Mouse (Mus musculus) olfactory bulb, adult 2 months (tissue): ENCODE results near the gene Adamtsl1. TPM values are rescaled to one million over a fixed set of nuclear protein-coding genes. Genes with fewer than 3 reads are reported as not detected.

Experiments
- H3K27ac ChIP-seq: fragments of 200-500 bp; 2 replicates; pipeline ENCODE4 v1.5.1; 2012; ENCODE audit warnings: low read depth, low read length; ENCODE audit not compliant: insufficient read depth
- H3K4me1 ChIP-seq: fragments of 200-500 bp; 2 replicates; pipeline ENCODE4 v1.6.1; 2012; ENCODE audit warnings: low read length; ENCODE audit not compliant: control insufficient read depth, insufficient read depth
- H3K4me3 ChIP-seq: fragments of 200-500 bp; 2 replicates; pipeline ENCODE4 v1.5.1; 2012; ENCODE audit warnings: mild to moderate bottlenecking, low read depth, low read length, moderate library complexity; ENCODE audit not compliant: insufficient read depth
- CTCF ChIP-seq: fragments of 200-500 bp; IDR thresholded peaks from 2 replicates; pipeline ENCODE4 v1.5.1; 2012; ENCODE audit warnings: low read depth, mild to moderate bottlenecking, low read length, moderate library complexity; ENCODE audit not compliant: insufficient read depth
- POLR2A ChIP-seq: fragments of 200-500 bp; IDR thresholded peaks from 2 replicates; pipeline ENCODE4 v1.6.1; 2012; ENCODE audit warnings: mild to moderate bottlenecking, low read depth, low read length, moderate library complexity; ENCODE audit not compliant: insufficient read depth
- WGBS: fragments of 180-500 bp; shearing (Covaris S2); methylation state at CpG from one replicate; pipeline ENCODE4 v1.1.7; 2018; 5-methylcytosine and 5-hydroxymethylcytosine counted together
- polyA plus RNA-seq: library from polyadenylated mRNA; stranded (reverse); fragments of >200 nt; gene quantifications from 2 replicates; pipeline ENCODE4 v1.2.4, GENCODE M21; 2012; ENCODE audit warnings: low replicate concordance; ENCODE audit not compliant: missing spikeins, insufficient read depth, insufficient read length

Gene Adamtsl1
- polyA plus RNA-seq, 1 experiment, result not detected

GRCm38 (mm10) chr4:86435631-86436030 lies 921.7 kb downstream of the Adamtsl1 start:
- Histone ChIP-seq H3K4me1 (no peaks in the 10 kb centered on the region), H3K4me3 (no peak overlapping the region), H3K27ac (no peak overlapping the region)
- 92% methylated on average over 3 of the region's 3 CpGs for WGBS
- no peak for TF ChIP-seq CTCF
- no peak for TF ChIP-seq POLR2A

GRCm38 (mm10) chr4:86436336-86436735 lies 922.4 kb downstream of the Adamtsl1 start:
- no peak for TF ChIP-seq CTCF
- TF ChIP-seq POLR2A, result no peak
- no peak overlapping the region for H3K4me3 ChIP-seq
- no peak overlapping the region for H3K27ac ChIP-seq
- WGBS, result 89% methylated on average over 3 of the region's 3 CpGs
- H3K4me1 ChIP-seq, result no peaks in the 10 kb centered on the region

- no peak overlapping the region for H3K27ac ChIP-seq
- H3K4me3 ChIP-seq, result no peak overlapping the region
- H3K4me1 ChIP-seq, result no peaks in the 10 kb centered on the region
- TF ChIP-seq POLR2A (no peak), CTCF (no peak)
- 50% methylated on average over 3 of the region's 3 CpGs for WGBS
Measured at GRCm38 (mm10) chr4:86450468-86450867, 936.5 kb downstream of the Adamtsl1 start.

- WGBS, result 94% methylated on average over 5 of the region's 5 CpGs
- Histone ChIP-seq H3K4me3 (no peak overlapping the region), H3K4me1 (no peaks in the 10 kb centered on the region), H3K27ac (no peak overlapping the region)
- TF ChIP-seq CTCF, result no peak
- no peak for TF ChIP-seq POLR2A
Measured at GRCm38 (mm10) chr4:86464808-86465207, 950.8 kb downstream of the Adamtsl1 start.
